Mouse (Mus musculus): ENCODE data around the gene Gmpr.

Gmpr gene

DNA sequence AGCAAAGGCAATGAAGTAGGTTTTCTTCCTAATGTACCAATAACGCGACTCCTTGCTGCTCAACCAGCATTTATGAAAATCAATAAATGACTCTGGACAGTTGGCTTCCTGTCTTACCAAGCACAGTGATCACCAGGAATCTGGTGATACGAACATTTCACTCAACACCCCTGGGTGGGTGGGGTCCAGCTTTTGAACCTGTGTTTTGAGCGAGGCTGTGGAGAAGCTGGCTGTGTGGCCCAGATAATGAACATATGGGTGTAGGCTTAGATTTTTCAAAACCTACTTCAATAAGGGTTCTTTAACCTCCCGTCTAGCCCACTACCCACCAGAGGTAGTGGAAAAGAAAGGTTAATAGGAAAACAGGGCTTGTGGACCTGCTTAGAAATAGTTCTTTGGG is 4.5 kb upstream of the Gmpr start:
- no peak for DNase-seq (ENCODE audit: low read depth in 1 of 2, low spot score in 2 of 2)

DNA sequence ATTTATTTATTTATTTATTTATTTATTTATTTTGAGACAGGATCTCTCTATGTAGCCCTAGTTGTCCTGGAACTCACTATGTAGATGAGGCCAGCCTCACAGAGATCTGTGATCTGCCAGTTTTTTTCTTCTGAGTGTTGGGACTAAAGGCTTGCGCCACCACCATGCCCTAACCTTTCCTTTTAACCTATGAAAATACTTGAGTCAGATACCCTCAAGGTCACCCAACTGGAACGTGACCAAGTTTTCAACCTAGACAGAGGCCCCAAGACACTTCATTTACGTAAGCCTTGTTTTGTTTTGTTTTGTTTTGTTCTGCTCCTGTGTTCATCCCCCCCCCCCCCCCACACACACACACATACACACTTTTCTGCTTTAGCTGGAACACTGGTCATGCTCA is 1.7 kb upstream of the Gmpr start:
- no peak for DNase-seq (ENCODE audit: low read depth in 1 of 2, low spot score in 2 of 2)

DNA sequence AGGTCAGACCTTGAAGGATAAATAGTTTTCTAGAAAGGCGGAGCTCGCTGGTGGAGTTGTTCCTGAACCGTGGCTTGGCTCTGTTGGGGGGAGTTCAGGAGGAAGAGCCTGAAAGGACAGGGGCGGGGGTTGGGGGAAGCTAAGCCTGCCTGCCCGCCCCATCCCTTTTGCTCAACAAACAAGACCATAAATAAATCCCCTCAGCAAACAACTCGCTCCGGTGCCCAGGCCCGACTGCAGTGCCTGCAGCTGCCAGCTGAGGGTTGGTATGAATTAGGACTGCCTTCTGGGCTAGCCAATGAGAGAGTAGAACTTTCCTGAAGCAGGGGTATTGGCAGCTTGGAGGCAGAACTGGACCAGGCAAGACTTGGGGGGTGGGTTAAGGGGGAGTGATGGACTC is 1.3 kb downstream of the Gmpr start:
- no peak for DNase-seq (ENCODE audit: low read depth in 1 of 2, low spot score in 2 of 2)

DNA sequence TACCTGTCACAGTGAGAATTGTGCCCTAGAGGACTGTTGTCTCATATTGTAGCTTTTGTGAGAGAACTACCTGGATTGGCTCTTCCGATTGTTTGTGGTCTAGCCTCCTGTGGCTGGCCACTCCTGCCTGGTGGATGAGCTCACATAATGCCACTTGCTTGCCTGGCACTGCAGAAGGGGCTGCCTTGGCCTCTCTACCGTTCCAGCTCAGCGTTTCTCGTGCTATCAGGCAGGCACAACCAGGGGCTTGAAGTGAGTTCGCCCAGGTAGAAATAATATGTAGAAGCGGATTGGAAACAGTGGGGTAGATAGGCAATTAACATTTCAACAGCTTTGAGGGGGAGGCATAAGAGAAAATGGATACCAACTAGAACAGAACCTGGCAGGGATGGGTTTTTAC is 2.1 kb downstream of the Gmpr start:
- no peak for DNase-seq (ENCODE audit: low read depth in 1 of 2, low spot score in 2 of 2)

DNA sequence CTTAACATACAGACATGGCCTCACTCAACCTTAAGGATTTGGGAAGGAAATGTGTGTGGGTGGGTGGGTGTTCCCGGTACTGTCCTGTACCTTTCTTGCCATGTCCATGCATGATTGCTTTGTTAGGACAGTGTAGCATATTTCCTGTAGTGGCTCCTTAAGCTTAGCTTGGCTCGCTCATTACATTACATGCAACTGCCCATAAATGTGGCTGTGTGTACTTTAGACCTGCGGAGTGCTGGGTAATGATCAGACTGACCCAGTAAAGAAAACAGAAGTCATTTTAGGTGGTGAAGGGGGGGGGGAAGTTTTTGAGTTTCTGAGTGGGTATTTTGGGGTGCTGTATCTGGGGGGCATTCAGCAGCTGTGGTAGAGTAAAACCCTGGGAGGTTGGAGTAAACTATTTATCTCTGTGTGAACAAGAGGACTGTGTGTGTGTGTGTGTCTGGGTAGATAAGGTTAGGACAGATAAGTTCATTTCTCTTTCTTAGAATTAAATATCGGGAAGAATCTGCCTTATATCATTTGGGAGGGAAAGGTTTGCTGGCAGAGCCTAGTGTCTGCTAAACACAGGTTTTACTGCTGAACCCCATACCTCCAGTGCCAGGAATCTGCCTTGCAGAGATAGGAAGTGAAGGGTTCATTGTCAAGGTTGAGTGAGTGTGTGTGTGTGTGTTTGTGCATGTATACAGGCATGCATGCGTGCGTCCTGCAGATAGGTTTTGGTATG is 4.6 kb downstream of the Gmpr start:
- no peak for DNase-seq (ENCODE audit: low read depth in 1 of 2, low spot score in 2 of 2)

DNA sequence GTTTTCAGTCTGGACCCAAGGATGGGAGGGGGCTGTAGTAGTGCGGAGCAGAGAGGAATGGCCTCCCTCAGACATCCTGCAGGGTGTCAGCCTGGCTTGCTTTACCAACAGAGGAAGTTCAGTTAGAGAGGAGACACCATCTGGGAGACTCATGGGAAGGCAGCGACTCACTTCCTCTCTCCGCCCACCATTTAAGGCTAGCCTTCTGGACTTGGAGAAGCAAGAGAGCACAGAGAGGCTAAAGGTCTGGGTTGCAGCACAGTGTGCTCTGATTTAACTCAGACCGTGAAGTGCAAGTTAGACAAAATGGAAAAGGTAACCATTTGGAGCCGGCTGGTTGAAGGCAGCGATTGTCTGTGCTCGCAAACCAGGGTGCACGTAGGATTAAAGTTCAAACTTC is 5.3 kb downstream of the Gmpr start:
- no peak for DNase-seq (ENCODE audit: low read depth in 1 of 2, low spot score in 2 of 2)

DNA sequence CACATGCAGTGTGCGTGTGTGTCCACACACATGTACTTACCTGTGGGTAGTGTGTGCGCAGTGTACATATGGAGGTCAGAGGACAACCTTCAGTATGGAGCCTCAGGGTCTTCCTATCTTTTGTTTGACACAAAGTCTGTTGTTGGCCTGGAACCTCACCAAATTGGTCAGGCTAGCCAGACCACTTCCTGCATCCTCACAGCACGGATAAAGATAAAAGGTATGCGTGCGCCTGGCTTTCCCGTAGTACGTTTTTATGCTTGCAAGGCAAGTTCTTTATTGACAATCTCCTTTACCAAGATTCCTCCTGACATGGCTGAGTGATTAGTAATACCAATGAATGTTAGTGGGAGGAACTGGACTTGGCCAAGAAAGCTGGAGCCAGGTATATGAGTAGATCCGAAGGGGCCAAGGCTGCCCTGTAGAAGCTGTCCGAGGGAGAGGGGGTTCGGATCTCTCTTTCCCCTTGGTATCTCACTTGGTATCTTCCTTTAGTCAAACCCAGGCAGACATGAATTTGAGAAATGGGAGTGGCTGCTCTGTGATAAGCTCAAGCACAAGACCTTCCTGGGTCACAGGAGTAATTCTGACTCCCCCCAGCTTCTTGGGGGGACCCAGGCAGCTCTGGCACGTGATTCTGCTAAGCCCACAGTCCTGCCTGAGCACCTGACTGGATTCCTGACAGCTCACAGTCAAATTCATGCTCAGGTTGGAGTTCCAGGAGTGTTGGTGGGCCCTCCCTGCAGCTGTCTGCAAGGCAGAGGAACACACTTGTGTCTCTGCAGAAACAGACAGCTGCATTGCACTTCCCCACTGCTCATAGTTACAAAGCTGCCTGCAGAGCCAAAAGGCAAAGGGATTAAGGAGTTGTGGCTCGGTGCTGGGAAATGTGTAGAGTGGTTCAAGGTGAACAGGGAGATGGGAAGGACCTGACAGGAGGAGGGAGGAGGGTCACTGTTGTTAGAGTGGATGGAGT is 6.1 kb downstream of the Gmpr start:
- DNase-seq (ENCODE audit: low read depth in 1 of 2, low spot score in 2 of 2), result no peak

DNA sequence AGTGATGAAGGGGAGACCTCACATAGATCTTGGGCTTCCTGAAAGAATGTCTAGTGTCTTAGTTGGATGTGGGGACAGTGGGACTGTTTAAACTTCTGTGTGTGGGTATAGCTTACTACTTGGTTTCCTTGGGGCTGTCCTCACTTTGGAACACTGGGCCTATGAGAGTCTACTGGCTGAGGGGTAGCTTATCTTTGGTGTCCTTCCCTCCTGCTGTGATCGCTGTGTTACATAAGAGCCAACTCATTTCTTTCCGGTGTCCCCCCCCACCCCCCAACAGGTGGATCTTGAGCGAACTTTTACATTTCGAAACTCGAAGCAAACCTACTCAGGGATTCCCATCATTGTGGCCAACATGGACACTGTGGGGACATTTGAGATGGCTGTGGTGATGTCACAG is 6.9 kb downstream of the Gmpr start:
- no peak for DNase-seq (ENCODE audit: low read depth in 1 of 2, low spot score in 2 of 2)

DNA sequence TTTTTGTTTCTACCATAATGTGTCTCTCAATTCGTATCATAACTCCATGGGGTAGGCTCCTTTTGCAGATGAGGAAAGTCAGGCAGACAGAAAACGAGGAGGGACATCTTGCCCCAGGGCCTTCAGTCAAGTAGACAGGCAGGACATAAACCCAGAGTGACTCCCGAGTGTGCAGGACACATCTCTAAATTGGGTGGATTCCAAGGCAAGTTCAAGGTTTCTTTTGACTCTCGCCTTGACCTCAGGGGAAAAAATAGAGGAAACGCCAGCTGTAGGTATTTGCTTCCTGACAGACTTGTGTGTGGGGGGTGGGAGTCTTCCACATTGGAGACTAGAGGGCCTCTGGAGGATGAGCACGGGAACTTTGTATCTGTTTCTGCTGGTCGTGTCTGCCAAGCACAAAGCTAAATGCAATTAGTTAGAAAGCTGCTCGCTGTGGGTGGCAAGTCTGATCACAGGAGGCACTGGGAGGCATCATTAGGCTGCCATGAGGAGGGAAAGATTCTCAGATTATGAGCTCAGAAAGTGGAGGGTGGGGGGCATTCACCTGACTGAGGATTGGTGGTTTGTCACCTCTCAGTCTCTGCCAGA is 7.7 kb downstream of the Gmpr start:
- DNase-seq (ENCODE audit: low read depth in 1 of 2, low spot score in 2 of 2), result no peak

DNA sequence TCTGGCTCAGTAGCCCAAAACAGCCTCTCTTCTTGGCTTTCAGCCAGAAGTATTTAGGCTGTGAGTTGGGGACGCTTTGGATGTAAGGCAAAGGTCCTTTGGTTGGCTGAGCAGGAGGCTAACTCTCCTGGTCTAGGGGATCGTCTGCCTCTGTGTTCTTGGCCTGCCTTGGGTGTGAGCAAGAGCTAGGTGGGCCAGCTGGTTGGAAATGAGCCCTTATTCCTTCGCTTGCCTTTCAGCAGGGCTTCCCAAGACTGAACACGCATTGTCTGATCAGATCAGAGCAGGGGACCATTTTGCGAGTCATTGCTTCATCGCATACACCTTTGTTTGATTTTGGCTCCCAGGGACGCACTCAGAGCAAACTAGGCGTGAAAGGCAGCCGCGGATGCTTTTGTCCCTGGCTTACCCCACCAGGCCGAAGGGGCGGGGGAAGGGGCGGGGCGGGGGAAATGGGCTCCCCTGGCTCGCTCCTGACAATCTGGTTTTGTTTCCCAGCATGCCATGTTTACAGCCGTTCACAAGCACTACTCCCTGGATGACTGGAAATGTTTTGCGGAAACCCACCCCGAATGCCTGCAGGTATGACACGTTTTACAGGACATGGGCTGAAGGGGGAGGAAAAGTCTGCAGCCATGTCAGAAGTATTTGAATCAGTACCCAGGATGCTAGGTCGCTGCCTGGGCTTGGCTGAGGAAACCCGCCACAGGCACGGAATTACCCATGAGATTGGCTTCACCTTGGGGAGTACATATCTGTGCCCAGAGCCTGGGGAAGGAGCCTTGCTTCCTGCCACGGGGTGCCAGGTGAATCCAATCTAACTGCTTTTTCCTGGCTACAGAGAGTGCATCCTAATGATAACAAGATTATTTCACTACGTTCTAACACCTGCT is 9.5 kb downstream of the Gmpr start:
- no peak for DNase-seq (ENCODE audit: low read depth in 1 of 2, low spot score in 2 of 2)

DNA sequence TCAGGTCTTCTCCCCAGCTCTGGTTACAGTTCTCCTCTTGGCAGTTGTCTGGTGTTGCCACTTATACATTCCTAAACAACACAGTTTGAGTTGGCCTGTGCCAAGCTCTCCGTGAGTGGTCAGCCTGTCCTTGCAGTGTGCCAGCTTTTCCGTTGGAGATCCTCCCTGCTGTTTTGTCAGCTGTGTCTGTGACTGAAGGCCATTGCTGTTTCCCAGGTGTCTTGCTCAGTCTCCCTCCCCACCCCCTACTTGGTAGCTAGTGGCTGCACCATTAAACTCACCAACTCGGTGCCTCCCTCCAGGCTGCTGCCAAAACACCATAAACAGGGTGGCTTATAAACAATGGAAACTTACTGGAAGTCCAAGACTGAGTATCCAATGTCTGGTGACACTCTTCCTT is 17.1 kb downstream of the Gmpr start:
- DNase-seq (ENCODE audit: low read depth in 1 of 2, low spot score in 2 of 2), result no peak

DNA sequence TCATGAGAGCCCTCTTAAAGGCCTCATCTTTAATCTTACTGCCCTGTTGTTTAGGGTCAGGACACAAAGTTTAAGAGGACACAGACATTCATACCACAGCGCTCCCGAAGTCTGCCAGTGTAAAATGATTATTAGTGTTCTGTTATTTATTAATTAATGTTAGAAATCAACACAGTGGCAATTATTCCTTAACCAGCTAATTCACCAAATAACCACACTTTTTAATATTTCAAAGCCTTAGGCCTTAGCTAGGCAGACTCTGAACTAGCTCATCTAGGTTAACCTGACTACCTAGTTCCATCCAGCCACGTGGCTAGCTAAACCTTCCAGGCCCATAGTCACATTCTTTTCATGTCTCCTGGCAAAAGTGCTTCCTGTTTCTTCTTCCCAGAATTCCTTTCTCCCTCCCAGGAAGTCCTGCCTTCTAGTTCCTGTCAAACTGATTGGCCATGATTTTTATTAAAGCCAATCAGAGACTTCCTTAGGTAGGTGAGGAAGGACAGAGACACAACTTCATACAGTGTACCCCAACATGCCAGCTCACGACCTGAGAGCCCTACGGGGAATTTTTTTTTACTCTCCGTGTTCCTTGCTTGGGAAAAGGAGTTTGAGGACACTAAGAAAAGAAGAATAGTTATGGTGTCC is 17.7 kb downstream of the Gmpr start:
- DNase-seq (ENCODE audit: low read depth in 1 of 2, low spot score in 2 of 2), result no peak

DNA sequence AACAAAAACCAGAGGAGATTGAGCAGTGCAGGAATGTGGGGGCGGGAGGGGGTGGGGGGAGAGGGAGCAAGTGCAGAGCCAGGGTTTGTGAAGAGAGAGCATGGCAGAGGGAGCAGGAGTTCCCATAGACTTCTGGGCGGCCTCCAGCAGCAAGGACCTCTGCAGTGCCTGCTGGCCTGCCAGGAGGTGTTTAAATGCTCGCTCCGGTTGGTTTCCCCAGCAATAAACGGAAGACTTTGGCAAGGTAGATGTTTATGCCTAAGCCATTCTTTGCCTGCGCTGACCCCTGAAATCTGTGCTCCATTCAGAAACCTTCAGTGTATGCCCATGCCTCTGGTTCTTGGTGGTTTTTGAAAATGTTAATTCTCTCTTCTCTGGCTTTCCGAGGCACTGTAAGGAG is 19.0 kb downstream of the Gmpr start:
- no peak for DNase-seq (ENCODE audit: low read depth in 1 of 2, low spot score in 2 of 2)

DNA sequence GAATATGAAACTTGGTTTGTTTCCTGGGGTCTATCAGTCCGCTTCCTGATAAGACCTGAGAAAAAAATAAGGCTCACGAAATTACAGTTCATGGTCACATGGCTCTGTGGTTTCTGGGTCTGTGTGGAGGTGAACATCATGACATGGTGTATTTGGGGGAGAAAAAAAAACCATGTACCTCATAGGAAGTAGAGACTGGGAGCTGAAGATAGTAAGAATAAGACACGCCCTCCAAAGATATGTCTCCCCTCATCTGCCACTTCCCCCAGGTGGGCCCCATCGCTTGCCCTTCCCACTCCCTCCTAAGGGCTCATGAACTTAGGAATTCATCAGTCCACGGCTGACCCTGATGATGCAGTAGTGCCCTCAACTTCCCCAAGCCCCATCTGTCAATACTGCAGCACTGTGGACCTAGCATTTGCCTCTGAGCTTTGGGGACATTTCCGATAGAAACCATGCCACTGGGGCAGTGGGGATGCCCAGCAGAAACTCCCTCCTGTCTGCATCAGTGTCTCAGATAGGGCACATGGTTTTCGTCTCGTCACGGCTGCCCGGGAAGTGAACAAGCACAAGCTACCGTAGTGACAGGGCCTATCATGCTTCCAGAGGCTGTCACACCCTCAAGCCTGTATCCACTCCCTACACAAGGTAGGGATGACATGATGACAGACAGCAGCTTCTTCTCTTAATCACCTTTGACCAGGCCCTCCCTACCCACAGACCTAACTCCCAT is 20.2 kb downstream of the Gmpr start:
- no peak for DNase-seq (ENCODE audit: low read depth in 1 of 2, low spot score in 2 of 2)

DNA sequence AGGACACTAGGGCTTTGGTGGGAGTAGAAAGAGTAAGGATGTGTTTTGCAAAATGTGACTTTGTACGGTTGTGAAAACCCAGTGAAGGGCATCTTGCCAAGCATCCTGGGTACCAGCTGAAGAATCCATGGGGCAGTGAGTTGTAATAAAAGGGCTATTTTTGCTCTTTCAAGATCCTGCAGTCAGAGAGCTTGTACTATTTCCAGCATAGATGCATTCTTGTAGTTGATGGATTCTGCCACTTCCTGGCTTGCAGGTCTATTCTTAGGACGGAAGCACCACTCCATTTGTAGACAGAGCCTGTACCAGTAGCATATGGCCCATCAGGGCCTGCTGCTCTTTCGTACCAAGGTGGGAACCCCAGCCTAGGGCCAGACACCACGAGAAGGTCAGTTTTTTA is 21.5 kb downstream of the Gmpr start:
- DNase-seq (ENCODE audit: low read depth in 1 of 2, low spot score in 2 of 2), result no peak

DNA sequence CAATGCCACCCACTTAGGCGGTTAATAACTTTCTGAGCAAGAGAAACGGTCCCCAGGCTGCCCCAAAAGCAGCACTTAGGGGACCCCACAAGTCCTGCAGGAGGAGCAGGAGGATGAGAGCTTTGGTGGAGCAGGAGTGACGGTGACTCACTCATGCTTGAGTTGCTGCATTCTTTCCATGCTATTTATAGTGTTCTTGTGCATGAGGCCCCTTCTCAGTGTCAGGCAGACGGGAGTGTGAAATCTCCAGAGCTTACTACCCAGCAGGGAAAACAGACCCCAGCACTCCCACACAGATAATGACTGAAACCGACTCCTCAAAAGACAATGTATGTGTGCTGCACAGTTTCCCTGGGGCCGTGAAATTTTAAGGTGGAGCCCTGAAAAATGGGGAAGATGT is 23.5 kb downstream of the Gmpr start:
- no peak for DNase-seq (ENCODE audit: low read depth in 1 of 2, low spot score in 2 of 2)

DNA sequence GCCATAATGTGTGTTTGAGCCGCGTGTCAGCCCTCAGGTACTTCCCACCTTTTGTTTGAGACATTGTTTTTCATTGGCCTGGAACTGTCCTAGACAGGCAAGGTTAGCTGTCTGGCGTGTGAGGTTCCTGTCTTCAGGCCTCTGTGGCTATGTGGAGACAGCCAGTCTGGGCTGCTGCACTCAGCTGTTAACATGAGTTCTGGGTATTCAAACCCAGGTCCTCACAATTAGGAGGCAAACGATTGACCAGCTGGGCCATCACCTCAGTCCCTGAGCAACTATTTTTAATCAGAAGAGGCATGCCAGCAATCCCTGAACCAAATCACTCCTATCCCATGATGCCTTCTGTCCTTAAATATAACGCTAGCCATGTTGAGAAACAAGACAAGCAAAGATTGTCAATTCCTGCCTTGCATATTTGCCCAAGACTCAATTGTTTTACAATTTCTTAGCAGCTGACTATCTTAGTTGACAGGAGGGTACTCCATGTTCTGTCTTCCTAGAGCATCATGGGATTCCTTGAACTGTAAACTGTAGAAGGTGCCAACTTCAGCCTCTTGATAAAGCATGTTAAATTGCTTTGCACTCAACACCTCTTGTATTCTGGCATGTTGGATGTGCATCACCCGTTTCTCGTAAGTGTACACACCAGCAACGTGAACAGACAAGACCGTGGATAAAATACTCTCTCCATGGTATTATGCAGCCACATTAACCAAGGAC is 28.6 kb downstream of the Gmpr start:
- no peak for DNase-seq (ENCODE audit: low read depth in 1 of 2, low spot score in 2 of 2)

DNA sequence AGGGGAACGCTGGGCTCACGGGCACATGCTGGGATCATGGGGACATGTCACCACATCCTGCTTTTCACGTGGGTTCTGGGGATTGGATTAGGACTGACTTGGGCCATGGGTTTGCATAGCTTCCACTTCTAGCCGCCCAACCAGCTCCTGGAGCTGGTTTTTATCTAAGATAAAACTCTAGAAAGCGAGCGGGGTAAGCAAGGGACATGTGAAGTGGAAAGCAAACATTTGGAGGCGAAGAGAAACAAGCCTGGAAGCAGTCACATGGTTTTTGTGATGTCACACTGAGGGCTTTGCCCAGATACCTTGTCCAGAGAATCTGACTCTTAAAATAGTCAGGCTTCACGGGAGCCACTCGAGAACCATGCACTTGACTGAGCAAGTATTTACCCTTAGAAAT is 29.9 kb downstream of the Gmpr start:
- DNase-seq (ENCODE audit: low read depth in 1 of 2, low spot score in 2 of 2), result no peak

DNA sequence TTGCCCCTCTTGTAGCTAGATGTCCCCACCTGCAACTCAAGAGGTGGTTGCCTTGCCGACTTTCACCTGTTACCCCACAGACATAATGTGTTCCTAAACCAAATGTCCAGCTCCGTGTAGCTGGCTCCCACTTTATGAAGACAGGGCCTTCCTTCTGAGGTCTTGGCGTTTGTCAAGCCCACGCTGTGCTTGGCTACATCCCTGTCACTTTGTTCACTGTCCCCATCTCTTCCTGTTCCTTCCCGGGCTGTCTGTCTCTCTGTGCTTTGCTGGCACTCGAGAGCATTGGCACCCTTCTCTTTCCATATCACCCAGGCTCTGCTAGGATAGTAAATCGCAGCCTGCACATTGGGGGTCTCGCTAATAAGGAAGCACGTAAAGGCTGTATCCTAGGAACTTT is 30.8 kb downstream of the Gmpr start:
- no peak for DNase-seq (ENCODE audit: low read depth in 1 of 2, low spot score in 2 of 2)

All from monocyte, adult 2 months (primary cell).